Mouse (Mus musculus): ENCODE results near the gene Tmem256. TPM values are rescaled to one million over a fixed set of nuclear protein-coding genes. Genes with fewer than 3 reads are reported as not detected.

Gene Tmem256
- total and polyA plus RNA-seq, 2 experiments from 2014 or later: 95.5 to 349 TPM

- Histone ChIP-seq H3K27me3 (ENCODE audit: insufficient read depth, low read length) (no peaks in the 10 kb centered on the region; the same call in 1 of the 2 replicates), H3K27ac (ENCODE audit: low read depth, low read length) (no peak overlapping the region), H3K36me3 (ENCODE audit: insufficient read depth, low read length) (0 out of 2 replicates have a peak, but pooled peaks cover 6% of the 10 kb centered on the region), H3K4me3 (ENCODE audit: low read depth, low read length) (peak overlapping the region; percentile 40), H3K9me3 (ENCODE audit: low read length) (no peaks in the 10 kb centered on the region), H3K4me1 (ENCODE audit: insufficient read depth, low read length) (peaks cover 8% of the 10 kb centered on the region; the same call in 1 of the 2 replicates), H3K4me2 (ENCODE audit: low read depth, low read length, poor library complexity, severe bottlenecking) (peak overlapping the region; percentile 80), H3K9ac (replicated peaks; ENCODE audit: low read length, poor library complexity, severe bottlenecking) (no peak overlapping the region)
- WGBS: 5% methylated on average over 12 of the region's 13 CpGs
- no peak for DNase-seq (ENCODE audit: low spot score)
- ATAC-seq (ENCODE audit: low FRiP score): no peak
- no peak for TF ChIP-seq CTCF (IDR thresholded peaks at IDR 0.05)
Measured at GRCm38 (mm10) chr11:69795983-69796435, 42.3 kb upstream of the Tmem256 start.

DNA sequence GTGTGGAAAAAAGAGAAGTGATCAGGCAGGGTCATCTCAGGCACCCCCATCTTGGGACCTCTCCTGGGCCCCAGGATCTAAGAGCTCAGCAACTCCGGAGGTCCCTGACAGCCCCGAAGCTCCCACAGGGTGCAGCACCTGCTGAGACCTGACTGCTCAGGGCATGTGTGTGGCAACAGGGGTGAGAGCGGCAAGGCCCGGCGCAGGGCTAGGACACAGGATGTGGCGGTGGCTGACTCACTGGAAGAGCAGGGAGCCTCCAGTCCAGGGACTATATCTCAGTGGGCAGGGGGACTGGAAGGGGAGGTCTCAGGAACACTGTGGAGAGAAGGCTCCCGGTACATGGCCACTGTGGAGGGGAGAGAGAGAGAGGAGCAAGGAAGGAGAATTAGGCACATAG, 40.4 kb upstream of the Tmem256 start:
- Histone ChIP-seq H3K9ac (replicated peaks; ENCODE audit: low read length, poor library complexity, severe bottlenecking) (no peak overlapping the region), H3K9me3 (ENCODE audit: low read length) (no peaks in the 10 kb centered on the region), H3K27ac (ENCODE audit: low read depth, low read length) (no peak overlapping the region), H3K4me1 (ENCODE audit: insufficient read depth, low read length) (peaks cover 8% of the 10 kb centered on the region; the same call in 1 of the 2 replicates), H3K4me3 (ENCODE audit: low read depth, low read length) (no peak overlapping the region), H3K4me2 (ENCODE audit: low read depth, low read length, poor library complexity, severe bottlenecking) (no peak overlapping the region), H3K36me3 (ENCODE audit: insufficient read depth, low read length) (0 out of 2 replicates have a peak, but pooled peaks cover 6% of the 10 kb centered on the region), H3K27me3 (ENCODE audit: insufficient read depth, low read length) (no peaks in the 10 kb centered on the region; the same call in 1 of the 2 replicates)
- ATAC-seq (ENCODE audit: low FRiP score): no peak
- TF ChIP-seq CTCF (IDR thresholded peaks at IDR 0.05): no peak
- no peak for DNase-seq (ENCODE audit: low spot score)
- 72% methylated on average over 7 of the region's 7 CpGs for WGBS

DNA sequence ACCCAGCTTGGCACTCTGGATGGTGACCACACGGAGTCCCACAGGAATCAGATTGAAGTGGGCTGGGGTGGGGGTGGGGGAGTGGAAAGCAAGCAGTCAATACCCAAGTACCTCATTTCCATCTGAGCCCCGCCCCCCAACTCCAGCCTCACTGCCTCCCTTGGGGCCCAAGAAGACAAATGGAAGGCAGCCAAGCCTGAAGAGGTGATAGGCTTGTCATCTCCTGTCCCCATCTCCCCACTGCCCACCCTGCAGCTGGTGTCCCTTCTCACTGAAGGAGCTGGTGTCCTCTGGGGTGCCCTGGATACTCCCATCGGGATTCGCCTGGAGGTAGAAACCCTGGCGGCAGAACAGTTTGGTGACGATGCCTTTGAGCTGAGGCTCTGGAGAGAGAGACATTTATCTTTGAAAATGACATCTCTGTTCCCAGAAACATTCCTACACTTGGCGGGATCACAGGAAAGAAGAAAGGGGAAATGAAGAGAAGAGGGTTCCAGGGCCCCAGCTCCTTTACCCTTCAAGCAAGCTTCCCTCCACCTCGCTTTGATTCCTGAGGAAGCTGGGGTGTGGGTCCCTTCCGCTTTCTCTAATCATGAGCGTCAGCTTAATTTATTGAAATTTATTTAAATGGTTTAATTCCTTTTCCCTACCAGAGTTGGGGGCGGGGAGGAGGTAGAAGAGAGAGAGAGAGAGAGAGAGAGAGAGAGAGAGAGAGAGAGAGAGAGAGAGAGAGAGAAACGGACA, 38.7 kb upstream of the Tmem256 start:
- ATAC-seq (ENCODE audit: low FRiP score) (no peak), DNase-seq (ENCODE audit: low spot score) (peak; percentile 48)
- Histone ChIP-seq H3K9me3 (ENCODE audit: low read length) (no peaks in the 10 kb centered on the region), H3K4me1 (ENCODE audit: insufficient read depth, low read length) (peaks cover 8% of the 10 kb centered on the region; the same call in 1 of the 2 replicates), H3K27me3 (ENCODE audit: insufficient read depth, low read length) (no peaks in the 10 kb centered on the region; the same call in 1 of the 2 replicates), H3K4me3 (ENCODE audit: low read depth, low read length) (peak overlapping the region; percentile 49), H3K9ac (replicated peaks; ENCODE audit: low read length, poor library complexity, severe bottlenecking) (peak overlapping the region; percentile 68), H3K4me2 (ENCODE audit: low read depth, low read length, poor library complexity, severe bottlenecking) (peak overlapping the region; percentile 96), H3K36me3 (ENCODE audit: insufficient read depth, low read length) (0 out of 2 replicates have a peak, but pooled peaks cover 6% of the 10 kb centered on the region), H3K27ac (ENCODE audit: low read depth, low read length) (peak overlapping the region; percentile 90)
- TF ChIP-seq CTCF (IDR thresholded peaks at IDR 0.05): no peak
- 11% methylated on average over 12 of the region's 12 CpGs for WGBS

DNA sequence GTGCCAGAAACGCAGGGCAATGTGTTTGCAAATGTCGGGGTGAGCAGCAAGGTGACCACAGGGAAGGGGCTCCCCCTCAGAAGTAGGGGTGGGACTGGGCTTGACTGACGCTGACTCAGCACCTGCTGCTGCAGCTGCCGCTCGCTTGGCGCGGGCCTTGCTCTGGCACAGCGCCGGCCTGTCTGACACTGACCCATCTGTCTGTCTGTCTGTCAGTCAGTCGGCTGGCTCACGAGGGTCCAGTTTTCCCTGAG, 38.2 kb upstream of the Tmem256 start:
- peak overlapping the region; percentile 96 for H3K4me2 ChIP-seq (ENCODE audit: low read depth, low read length, poor library complexity, severe bottlenecking)
- peaks cover under 1% of the 10 kb centered on the region; the same call in 1 of the 2 replicates for H3K27me3 ChIP-seq (ENCODE audit: insufficient read depth, low read length)
- WGBS: under 1% methylated on average over 11 of the region's 11 CpGs
- peaks cover 10% of the 10 kb centered on the region; the same call in 1 of the 2 replicates for H3K4me1 ChIP-seq (ENCODE audit: insufficient read depth, low read length)
- no peak for TF ChIP-seq CTCF (IDR thresholded peaks at IDR 0.05)
- peak overlapping the region; percentile 90 for H3K27ac ChIP-seq (ENCODE audit: low read depth, low read length)
- DNase-seq (ENCODE audit: low spot score) (no peak), ATAC-seq (ENCODE audit: low FRiP score) (peak; percentile 14)
- no peaks in the 10 kb centered on the region for H3K9me3 ChIP-seq (ENCODE audit: low read length)
- peak overlapping the region; percentile 68 for H3K9ac ChIP-seq (replicated peaks; ENCODE audit: low read length, poor library complexity, severe bottlenecking)
- H3K36me3 ChIP-seq (ENCODE audit: insufficient read depth, low read length): 0 out of 2 replicates have a peak, but pooled peaks cover 6% of the 10 kb centered on the region
- H3K4me3 ChIP-seq (ENCODE audit: low read depth, low read length): peak overlapping the region; percentile 49

DNA sequence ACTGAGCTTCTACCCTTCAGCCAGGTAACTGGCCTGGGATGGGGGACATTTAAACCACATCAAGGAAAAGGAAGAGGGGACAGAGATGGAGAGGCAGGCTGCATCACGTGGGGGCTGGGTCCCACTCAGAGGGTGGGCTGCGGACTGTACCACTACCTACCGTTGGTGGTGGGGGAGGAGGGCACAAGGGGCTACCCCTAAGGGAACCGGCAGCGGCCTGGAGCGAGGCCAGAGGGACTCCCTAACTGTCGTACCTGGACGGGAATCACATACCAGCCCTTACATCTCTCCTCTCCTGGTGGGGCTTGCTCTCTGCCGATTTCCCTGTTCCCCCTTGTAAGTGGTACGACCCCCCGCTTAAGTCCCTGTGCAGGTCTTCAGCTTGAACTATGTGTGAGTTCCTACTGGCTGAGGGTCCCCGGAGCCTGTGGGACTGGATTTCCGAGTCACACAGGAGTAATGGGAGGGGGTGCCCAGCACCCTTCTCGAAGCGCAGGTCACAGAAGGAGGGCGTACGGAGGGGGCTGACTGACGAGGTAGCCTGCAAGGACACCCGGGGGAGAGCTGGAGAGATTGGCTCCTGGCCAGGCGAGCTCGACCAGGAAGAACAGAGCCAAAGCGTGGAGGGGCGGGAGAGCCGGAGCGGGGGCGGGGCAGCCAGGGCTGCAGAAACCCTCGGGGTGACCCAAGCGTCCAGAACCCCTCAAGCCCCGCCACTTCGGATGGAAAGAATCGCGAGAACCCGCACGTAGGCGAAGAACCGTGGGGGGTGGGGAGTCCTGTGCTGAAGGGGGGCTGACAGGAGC, 37.7 kb upstream of the Tmem256 start:
- peak overlapping the region; percentile 96 for H3K4me2 ChIP-seq (ENCODE audit: low read depth, low read length, poor library complexity, severe bottlenecking)
- peak overlapping the region; percentile 49 for H3K4me3 ChIP-seq (ENCODE audit: low read depth, low read length)
- H3K9ac ChIP-seq (replicated peaks; ENCODE audit: low read length, poor library complexity, severe bottlenecking): peak overlapping the region; percentile 68
- H3K9me3 ChIP-seq (ENCODE audit: low read length): no peaks in the 10 kb centered on the region
- DNase-seq (ENCODE audit: low spot score) (peak; percentile 90), ATAC-seq (ENCODE audit: low FRiP score) (peak; percentile 81)
- peak overlapping the region; percentile 90 for H3K27ac ChIP-seq (ENCODE audit: low read depth, low read length)
- no peak for TF ChIP-seq CTCF (IDR thresholded peaks at IDR 0.05)
- H3K27me3 ChIP-seq (ENCODE audit: insufficient read depth, low read length): peaks cover 4% of the 10 kb centered on the region; the same call in 1 of the 2 replicates
- peaks cover 11% of the 10 kb centered on the region; the same call in 1 of the 2 replicates for H3K4me1 ChIP-seq (ENCODE audit: insufficient read depth, low read length)
- under 1% methylated on average over 34 of the region's 36 CpGs for WGBS
- H3K36me3 ChIP-seq (ENCODE audit: insufficient read depth, low read length): 0 out of 2 replicates have a peak, but pooled peaks cover 6% of the 10 kb centered on the region

Measured in midbrain, postnatal 0 days (tissue).